Mouse (Mus musculus): ENCODE measurements around the gene Ppp5c. TPM values are rescaled to one million over a fixed set of nuclear protein-coding genes. Genes with fewer than 3 reads are reported as not detected.

Ppp5c gene
- total RNA-seq, 2 experiments from 2014 or later = 146 to 147 TPM

DNA sequence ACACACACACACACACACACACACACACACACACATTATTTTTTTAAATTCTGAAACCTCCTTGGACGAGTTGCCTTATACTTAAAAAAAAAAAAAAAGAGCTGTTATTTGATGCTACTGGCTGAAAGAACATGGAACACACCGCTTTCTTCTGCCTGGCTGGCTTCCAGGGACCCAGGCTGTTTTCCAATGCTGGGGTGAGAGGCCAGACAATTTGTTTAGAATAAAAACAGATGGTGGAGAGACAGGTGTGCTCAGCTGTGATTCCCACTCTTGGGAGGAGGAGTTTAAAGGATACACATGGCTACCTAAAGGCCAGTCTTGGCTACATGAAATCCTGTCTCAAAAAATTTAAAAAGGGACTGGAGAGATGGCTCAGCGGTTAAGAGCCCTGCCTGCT, 39.3 kb downstream of the Ppp5c start:
- DNase-seq (ENCODE audit: low spot score in 2 of 2) = no peak

- DNase-seq (ENCODE audit: low spot score in 2 of 2) = no peak
These were observed 40.1 kb downstream of the Ppp5c start for GRCm38 (mm10) chr7:16987541-16988149.

GRCm38 (mm10) chr7:16982859-16983568, 44.7 kb downstream of the Ppp5c start, which contains the start of gene Gm42372:
TSS of gene Gm42372 (plus strand) at chr7:16983086.
- peak; percentile 84 to 94 for DNase-seq (ENCODE audit: low spot score in 2 of 2)

DNA sequence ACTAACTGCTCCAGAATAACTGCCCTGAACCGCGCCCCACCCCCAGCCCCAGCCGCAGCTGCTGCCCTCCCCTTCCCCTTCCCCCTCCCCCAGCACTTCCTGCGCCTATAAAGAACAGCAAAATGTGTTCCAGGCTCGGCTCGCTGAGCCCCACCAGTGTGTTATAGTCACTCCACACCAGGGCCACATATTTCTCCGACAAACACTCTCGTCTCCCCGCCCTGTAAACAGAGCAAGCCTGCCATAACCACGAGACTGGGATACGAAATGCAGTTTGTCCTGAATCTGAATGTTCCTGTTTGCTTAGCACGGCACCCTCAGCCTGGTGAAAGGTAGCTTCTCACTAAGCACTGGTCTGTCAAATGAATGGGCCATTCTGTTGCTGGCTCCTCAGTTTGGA, 47.4 kb downstream of the Ppp5c start:
- peak in 1 of 2 experiments; percentile 65 for DNase-seq (ENCODE audit: low spot score in 2 of 2)

- no peak for DNase-seq (ENCODE audit: low spot score in 2 of 2)
These were observed 49.1 kb downstream of the Ppp5c start for GRCm38 (mm10) chr7:16978593-16978992.

DNA sequence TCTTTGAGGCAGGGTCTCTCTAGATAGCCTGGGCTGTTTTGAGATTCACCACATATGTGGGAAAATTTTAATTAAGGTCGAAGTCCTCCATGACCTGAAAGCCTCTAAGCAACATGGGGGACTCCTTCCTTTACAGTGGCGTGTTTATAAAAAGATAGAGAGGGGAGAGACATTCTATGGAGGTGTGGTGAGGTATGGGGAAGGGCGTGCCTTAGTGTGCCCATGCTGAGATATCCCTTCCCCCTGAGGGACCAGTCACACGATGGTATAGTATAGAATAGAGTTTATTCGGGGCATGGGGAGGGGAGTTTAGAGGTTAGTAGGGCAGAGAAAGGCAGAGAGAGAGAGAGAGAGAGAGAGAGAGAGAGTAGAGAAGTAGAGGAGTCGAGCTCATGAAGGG, 49.6 kb downstream of the Ppp5c start:
- DNase-seq (ENCODE audit: low spot score in 2 of 2) = no peak

DNA sequence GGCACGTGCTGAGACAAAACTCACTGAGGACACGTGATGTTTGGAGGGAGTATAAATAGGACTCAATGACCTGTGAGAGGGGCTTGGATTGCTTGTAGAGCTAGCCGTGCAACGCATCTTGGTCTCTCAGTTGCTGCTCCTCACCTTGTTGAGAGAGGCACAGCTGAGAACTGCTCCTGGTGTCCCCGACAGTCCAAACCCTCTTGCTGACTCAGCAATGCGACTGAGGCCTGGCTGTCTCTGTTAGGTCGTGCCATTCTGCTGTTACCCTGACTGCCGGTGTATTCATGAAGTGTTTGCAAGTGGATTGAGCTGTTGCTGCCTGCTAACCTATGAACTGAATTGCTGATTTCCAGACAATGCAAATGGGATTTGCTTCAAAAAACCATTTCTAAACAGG, 51.4 kb downstream of the Ppp5c start:
- DNase-seq (ENCODE audit: low spot score in 2 of 2) = no peak

DNA sequence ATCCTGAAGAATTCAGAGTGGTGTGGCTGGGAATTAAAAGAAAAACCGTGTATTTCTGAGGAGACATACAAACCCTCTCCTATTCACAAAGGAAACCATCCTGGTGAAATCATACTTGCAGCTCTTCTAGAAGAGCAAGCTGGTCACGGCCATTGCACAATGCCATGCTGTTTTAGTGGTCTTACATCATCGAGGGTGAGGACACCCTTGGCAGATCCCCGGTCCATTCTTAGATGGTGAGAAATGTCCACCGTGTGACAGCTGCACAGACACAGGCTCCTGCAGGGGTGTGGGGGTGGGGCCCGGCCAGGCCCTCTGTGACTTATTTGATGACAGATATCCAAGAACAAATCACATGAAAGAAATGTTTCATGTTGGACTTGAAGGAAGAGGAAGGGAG, 53.7 kb downstream of the Ppp5c start:
- DNase-seq (ENCODE audit: low spot score in 2 of 2) = no peak

- DNase-seq (ENCODE audit: low spot score in 2 of 2) = no peak
These were observed 56.6 kb downstream of the Ppp5c start for GRCm38 (mm10) chr7:16971160-16971559.

- no peak for DNase-seq (ENCODE audit: low spot score in 2 of 2)
These were observed 59.3 kb downstream of the Ppp5c start for GRCm38 (mm10) chr7:16968414-16968813.

DNA sequence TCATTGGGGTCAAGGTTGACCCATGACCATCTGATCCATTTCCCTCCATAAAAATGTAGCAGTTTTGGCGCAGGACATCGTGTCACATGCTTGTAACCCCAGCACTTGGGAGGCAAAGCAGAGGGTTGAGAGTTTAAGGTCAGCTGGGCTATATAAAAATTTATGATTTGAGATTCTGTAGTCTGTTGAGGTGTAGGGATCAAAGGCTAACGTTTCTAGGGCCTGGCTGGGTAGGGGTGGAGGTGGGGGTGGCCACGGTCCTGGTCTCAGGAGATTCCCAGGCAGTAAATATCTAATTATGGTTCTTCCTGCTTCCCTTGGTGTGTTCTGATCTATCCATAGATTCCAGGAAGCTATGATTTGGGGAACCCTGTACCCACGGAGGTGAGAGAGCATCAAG, 66.0 kb downstream of the Ppp5c start:
- no peak for DNase-seq (ENCODE audit: low spot score in 2 of 2)

DNA sequence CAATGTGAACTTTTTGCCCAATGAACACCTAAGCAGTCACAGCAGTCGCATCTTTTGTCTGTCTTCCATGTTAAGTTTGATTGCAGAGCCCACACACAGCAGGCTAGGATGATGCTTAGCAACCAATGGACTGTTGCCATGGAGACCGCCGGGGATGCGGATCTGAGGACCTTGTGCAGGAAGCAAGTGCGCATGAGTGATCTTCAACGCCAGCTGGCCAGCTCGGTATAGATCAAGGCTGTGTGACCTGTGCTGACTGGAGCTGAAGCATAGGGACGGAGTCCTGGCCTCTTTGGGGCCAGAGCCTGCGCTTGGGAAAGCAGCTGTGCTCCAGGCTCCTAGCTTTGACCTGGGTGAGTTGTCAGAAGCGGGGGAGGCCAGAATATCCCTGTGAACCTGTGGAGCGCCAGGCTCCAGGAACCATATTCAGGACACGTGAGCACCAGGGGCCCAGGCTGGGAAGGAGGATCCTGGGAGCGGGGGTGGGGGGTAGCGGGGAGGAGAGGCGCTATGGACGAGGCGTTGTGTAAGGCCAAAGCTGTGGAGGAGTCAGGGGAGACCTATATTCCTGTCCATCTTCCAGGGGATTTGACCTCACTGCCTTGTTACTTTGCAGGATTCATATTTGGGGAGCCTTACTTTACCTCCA, 68.1 kb downstream of the Ppp5c start, which contains the start of gene Pnmal1:
Pnmal1 (plus strand) TSS at position 141 of the 649 bp plus-strand sequence.
- DNase-seq (ENCODE audit: low spot score in 2 of 2) = peak; percentile 91 to 98

DNA sequence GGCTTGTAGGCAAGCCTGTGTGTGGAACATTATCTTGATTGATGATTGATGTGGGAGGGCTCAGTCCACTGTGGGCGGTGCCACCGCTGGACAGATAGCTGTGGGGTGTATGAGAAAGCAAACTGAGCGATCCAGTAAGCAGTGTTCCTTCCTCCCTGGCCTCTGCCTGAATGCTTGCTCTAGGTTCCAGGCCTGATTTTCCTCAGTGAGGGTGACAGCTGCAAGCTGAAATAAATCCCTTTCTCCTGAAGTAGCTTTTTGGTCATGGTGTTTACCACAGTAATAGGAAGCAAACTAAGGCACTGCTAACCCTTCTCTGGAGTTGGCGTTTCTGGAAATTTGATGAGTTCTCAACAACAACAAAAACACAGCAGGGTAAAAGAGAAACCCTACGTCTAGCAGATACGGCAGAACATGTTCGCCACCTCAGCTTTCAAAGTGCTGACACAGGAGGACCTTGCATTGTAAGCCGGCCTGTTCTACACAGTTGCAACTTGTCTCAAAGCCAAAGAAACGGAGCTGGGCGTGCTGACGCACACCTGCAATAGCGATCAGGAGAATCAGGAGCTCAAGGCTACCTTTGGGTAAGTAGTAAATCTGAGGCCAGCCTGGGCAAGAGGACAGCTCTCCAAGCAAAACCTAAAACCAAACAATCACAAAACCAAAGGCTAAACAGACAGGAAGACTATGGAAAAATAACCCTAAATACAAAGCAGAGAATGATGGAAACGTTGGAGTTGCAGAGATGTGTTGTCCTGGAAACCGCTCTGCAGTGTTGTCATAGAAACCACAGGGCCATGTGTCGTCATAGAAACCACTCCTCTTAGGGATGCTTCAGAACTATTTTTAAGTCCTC, 71.1 kb downstream of the Ppp5c start:
- peak in 1 of 2 experiments; percentile 87 for DNase-seq (ENCODE audit: low spot score in 2 of 2)

- no peak for DNase-seq (ENCODE audit: low spot score in 2 of 2)
These were observed 72.0 kb downstream of the Ppp5c start for GRCm38 (mm10) chr7:16955712-16956111.

Other genes with a start within 250 kb of the Ppp5c start
- gene Slc1a5, start 246.6 kb downstream of the Ppp5c start, total RNA-seq (2021) = 1 to 10 TPM; 2.0 to 2.9 TPM
- gene Strn4, start 212.0 kb downstream of the Ppp5c start, total RNA-seq (2021) = 100 to 1,000 TPM; 260 to 290 TPM
- gene Fkrp, start 211.2 kb downstream of the Ppp5c start, total RNA-seq (2021) = 10 to 100 TPM; 46.7 to 46.9 TPM
- 1 to 10 TPM; 4.7 to 6.1 TPM for gene Prkd2, start 185.0 kb downstream of the Ppp5c start, total RNA-seq (2021)
- gene Dact3, start 152.6 kb downstream of the Ppp5c start, total RNA-seq (2021) = 100 to 1,000 TPM; 173 to 175 TPM
- gene Gng8, start 136.1 kb downstream of the Ppp5c start, total RNA-seq (2021) = 1 to 10 TPM; 2.6 to 2.8 TPM
- gene Ptgir, start 121.4 kb downstream of the Ppp5c start, total RNA-seq (2021) = under 1 TPM in 1 of 2 experiments, not detected in 1; 0.10 TPM
- gene Calm3, start 103.8 kb downstream of the Ppp5c start, total RNA-seq (2021) = 1,000 to 10,000 TPM; 2,132 to 2,161 TPM
- 100 to 1,000 TPM; 370 to 415 TPM for gene Pnmal2, start 83.2 kb downstream of the Ppp5c start, total RNA-seq (2021)
- gene Pnmal1, start 68.2 kb downstream of the Ppp5c start, total RNA-seq (2021) = 100 to 1,000 TPM; 118 to 134 TPM
- gene Gm42372, start 44.8 kb downstream of the Ppp5c start, total RNA-seq (2021) = 10 to 100 TPM; 53.4 to 54.0 TPM
- 1 to 10 TPM; 1.8 to 2.1 TPM for gene Ccdc8, start 35.2 kb downstream of the Ppp5c start, total RNA-seq (2021)
- gene Hif3a, start 34.5 kb upstream of the Ppp5c start, total RNA-seq (2021) = 10 to 100 TPM in 1 of 2 experiments, 1 to 10 TPM in 1; 8.3 to 13.1 TPM
- 1 to 10 TPM; 3.0 to 5.0 TPM for gene Psg16, start 46.1 kb upstream of the Ppp5c start, total RNA-seq (2021)
- gene Ceacam3, start 122.4 kb upstream of the Ppp5c start, total RNA-seq (2021) = not detected
- gene Psg29, start 175.6 kb upstream of the Ppp5c start, total RNA-seq (2021) = not detected